Comparison of ENCODE assay signal across 9 mouse cellular contexts in the genomic region with DNA sequence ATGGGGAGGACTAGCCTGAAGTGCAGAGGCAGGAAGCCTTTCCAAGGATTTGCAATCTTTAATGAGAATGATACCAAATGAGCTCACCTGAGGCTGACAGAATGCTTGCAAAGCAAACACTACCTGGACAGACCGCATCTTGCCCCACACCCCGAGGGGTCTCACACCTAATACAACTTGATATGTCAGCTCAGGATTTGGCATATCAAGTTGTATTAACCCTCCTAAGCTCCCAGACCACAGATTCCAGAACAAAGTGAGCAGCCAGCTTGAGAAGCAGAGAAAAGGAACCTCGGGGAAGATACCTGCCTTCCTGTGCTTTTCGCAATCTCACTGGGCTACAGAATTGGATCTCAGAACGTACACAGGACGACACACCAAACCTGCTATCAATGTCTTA. TPM values are rescaled to one million over a fixed set of nuclear protein-coding genes. Genes with fewer than 3 reads are reported as not detected.
A peak's percentile ranks its signal among the peaks of the same experiment; 100 is the strongest.
DNase-seq lines count a peak whose midpoint lies in the region; ATAC-seq lines count a peak whose summit lies in the region.
"Had no signal": no experiment of that assay in that cellular context is flagged by ENCODE, and none has a peak within 500 bp of the region (broad histone marks: within the 10 kb centered on the region; RNA-seq: fewer than 3 reads in every experiment).

No protein-coding gene starts in this region.

- 66% methylated on average over 6 of the region's 6 CpGs for WGBS in heart, embryonic 15.5 days
- 64% methylated on average over 6 of the region's 6 CpGs for WGBS in heart, embryonic 12.5 days
- WGBS in neural tube, embryonic 14.5 days = 84% methylated on average over 6 of the region's 6 CpGs
- WGBS in hindbrain, embryonic 14.5 days = 83% methylated on average over 6 of the region's 6 CpGs
- 69% methylated on average over 6 of the region's 6 CpGs for WGBS in stomach, embryonic 15.5 days

- no peaks in the 10 kb centered on the region for H3K9me3 ChIP-seq in heart, embryonic 15.5 days (replicated peaks)
- H3K9me3 ChIP-seq in heart, embryonic 12.5 days (replicated peaks) = no peaks in the 10 kb centered on the region
- no peaks in the 10 kb centered on the region for H3K9me3 ChIP-seq in neural tube, embryonic 14.5 days (ENCODE audit: control insufficient read depth, low read length)
- no peaks in the 10 kb centered on the region for H3K9me3 ChIP-seq in hindbrain, embryonic 14.5 days (ENCODE audit: control insufficient read depth, low read length)
- H3K9me3 ChIP-seq in stomach, embryonic 15.5 days = no peaks in the 10 kb centered on the region

- H3K4me2 ChIP-seq in heart, embryonic 15.5 days = no peak overlapping the region
- H3K4me2 ChIP-seq in heart, embryonic 12.5 days = no peak overlapping the region
- no peak overlapping the region for H3K4me2 ChIP-seq in neural tube, embryonic 14.5 days (ENCODE audit: low read depth, low read length)
- H3K4me2 ChIP-seq in hindbrain, embryonic 14.5 days (replicated peaks) = no peak overlapping the region
- H3K4me2 ChIP-seq in stomach, embryonic 15.5 days = no peak overlapping the region
- H3K4me2 ChIP-seq: heart, embryonic 11.5 days had no signal

- H3K27me3 ChIP-seq in heart, embryonic 15.5 days = no peaks in the 10 kb centered on the region
- no peaks in the 10 kb centered on the region for H3K27me3 ChIP-seq in heart, embryonic 12.5 days (replicated peaks)
- no peaks in the 10 kb centered on the region; the same call in 1 of the 2 replicates for H3K27me3 ChIP-seq in neural tube, embryonic 14.5 days (ENCODE audit: control insufficient read depth, insufficient read depth, low read length)
- no peaks in the 10 kb centered on the region for H3K27me3 ChIP-seq in hindbrain, embryonic 14.5 days (ENCODE audit: control insufficient read depth, insufficient read depth, low read length)
- no peaks in the 10 kb centered on the region for H3K27me3 ChIP-seq in stomach, embryonic 15.5 days (replicated peaks)

- ATAC-seq in heart, embryonic 15.5 days (replicated peaks; ENCODE audit: insufficient number of reproducible peaks, insufficient read depth, low FRiP score, low read depth) = no peak
- ATAC-seq in heart, embryonic 12.5 days (ENCODE audit: insufficient number of reproducible peaks, low FRiP score) = no peak
- ATAC-seq in neural tube, embryonic 14.5 days (ENCODE audit: low read depth) = no peak
- ATAC-seq in hindbrain, embryonic 14.5 days (ENCODE audit: low FRiP score) = no peak
- ATAC-seq in stomach, embryonic 15.5 days (ENCODE audit: insufficient read depth, low FRiP score, low read depth) = no peak
- ATAC-seq in granulocyte monocyte progenitor cell, adult 5-6 weeks (replicated peaks; ENCODE audit: poor library complexity, severe bottlenecking) = no peak

- no peak overlapping the region for H3K9ac ChIP-seq in heart, embryonic 15.5 days
- H3K9ac ChIP-seq in heart, embryonic 12.5 days = no peak overlapping the region
- no peak overlapping the region for H3K9ac ChIP-seq in neural tube, embryonic 14.5 days (replicated peaks; ENCODE audit: low read depth, low read length)
- H3K9ac ChIP-seq in hindbrain, embryonic 14.5 days = no peak overlapping the region
- no peak overlapping the region for H3K9ac ChIP-seq in stomach, embryonic 15.5 days

- H3K36me3 ChIP-seq in heart, embryonic 15.5 days = no peaks in the 10 kb centered on the region
- H3K36me3 ChIP-seq in heart, embryonic 12.5 days = peaks cover 3% of the 10 kb centered on the region; the same call in 1 of the 2 replicates
- H3K36me3 ChIP-seq in neural tube, embryonic 14.5 days (ENCODE audit: control insufficient read depth, insufficient read depth, low read length) = no peaks in the 10 kb centered on the region
- H3K36me3 ChIP-seq in hindbrain, embryonic 14.5 days (replicated peaks; ENCODE audit: control insufficient read depth, insufficient read depth) = no peaks in the 10 kb centered on the region
- H3K36me3 ChIP-seq in stomach, embryonic 15.5 days = peaks cover 3% of the 10 kb centered on the region; the same call in 1 of the 2 replicates

- DNase-seq in neural tube, embryonic 10.5 days (ENCODE audit: extremely low spot score, low spot score) = no peak
- no peak for DNase-seq in hindbrain, embryonic 14.5 days (ENCODE audit: low spot score)
- no peak for DNase-seq in layer of hippocampus, postnatal 25 days (ENCODE audit: extremely low spot score in 1 of 2, low spot score in 1 of 2)

- H3K4me3 ChIP-seq in heart, embryonic 15.5 days = no peak overlapping the region
- no peak overlapping the region for H3K4me3 ChIP-seq in heart, embryonic 12.5 days
- no peak overlapping the region for H3K4me3 ChIP-seq in neural tube, embryonic 14.5 days (ENCODE audit: low read depth, low read length)
- no peak overlapping the region for H3K4me3 ChIP-seq in hindbrain, embryonic 14.5 days (replicated peaks; ENCODE audit: low read length)
- H3K4me3 ChIP-seq in stomach, embryonic 15.5 days (replicated peaks) = no peak overlapping the region

- H3K27ac ChIP-seq in heart, embryonic 15.5 days = peak overlapping the region; percentile 91
- H3K27ac ChIP-seq in heart, embryonic 12.5 days (ENCODE audit: poor library complexity, severe bottlenecking) = no peak overlapping the region; the same call in 1 of the 2 replicates
- 0 out of 2 replicates have a peak overlapping the region, but pooled peaks have one; percentile 4 for H3K27ac ChIP-seq in neural tube, embryonic 14.5 days (ENCODE audit: low read depth, low read length)
- H3K27ac ChIP-seq in hindbrain, embryonic 14.5 days = peak overlapping the region; percentile 68; the same call in 1 of the 2 replicates
- peak overlapping the region; percentile 83; the same call in 1 of the 2 replicates for H3K27ac ChIP-seq in stomach, embryonic 15.5 days

- H3K4me1 ChIP-seq in heart, embryonic 15.5 days (replicated peaks) = peaks cover 42% of the 10 kb centered on the region
- H3K4me1 ChIP-seq in heart, embryonic 12.5 days (replicated peaks) = peaks cover 58% of the 10 kb centered on the region
- peaks cover 12% of the 10 kb centered on the region for H3K4me1 ChIP-seq in neural tube, embryonic 14.5 days (ENCODE audit: control insufficient read depth, insufficient read depth, low read length)
- peaks cover 29% of the 10 kb centered on the region for H3K4me1 ChIP-seq in hindbrain, embryonic 14.5 days (replicated peaks; ENCODE audit: control insufficient read depth, insufficient read depth, low read length)
- H3K4me1 ChIP-seq in stomach, embryonic 15.5 days = peaks cover 43% of the 10 kb centered on the region

RNA-seq across cellular contexts. Expression of a gene that starts 53.1 kb away (rescaled TPM):
- 8.0 and 12.6 TPM in 2 replicates for polyA plus RNA-seq in heart, embryonic 15.5 days (2015; fragmentation: Nextera tagmentation; extraction: Ambion mirVana)
- polyA plus RNA-seq in heart, embryonic 12.5 days (2016; fragmentation: Nextera tagmentation; extraction: Ambion mirVana) = 14.6 and 16.5 TPM in 2 replicates
- 20.6 and 25.2 TPM in 2 replicates for polyA plus RNA-seq in neural tube, embryonic 14.5 days (2014; fragmentation: Nextera tagmentation; extraction: Ambion mirVana)
- polyA plus RNA-seq in hindbrain, embryonic 14.5 days (2014; fragmentation: Nextera tagmentation; extraction: Ambion mirVana) = 22.3 and 30.2 TPM in 2 replicates
- 25.7 TPM in 2 replicates for polyA plus RNA-seq in stomach, embryonic 15.5 days (2015; fragmentation: Nextera tagmentation; extraction: Ambion mirVana)
- 0.37 and 2.0 TPM in 2 replicates for total RNA-seq in granulocyte monocyte progenitor cell, adult 5-6 weeks (2014; fragmentation: Nextera tagmentation)
- not detected in 2 replicates for total RNA-seq in granulocyte monocyte progenitor cell, adult 5-6 weeks (2017)
- 10 to 100 TPM; 28.0 to 30.5 TPM for total RNA-seq in layer of hippocampus, postnatal 25 days (2021)
